Mouse (Mus musculus): ENCODE data around the gene Alox5ap.

DNA sequence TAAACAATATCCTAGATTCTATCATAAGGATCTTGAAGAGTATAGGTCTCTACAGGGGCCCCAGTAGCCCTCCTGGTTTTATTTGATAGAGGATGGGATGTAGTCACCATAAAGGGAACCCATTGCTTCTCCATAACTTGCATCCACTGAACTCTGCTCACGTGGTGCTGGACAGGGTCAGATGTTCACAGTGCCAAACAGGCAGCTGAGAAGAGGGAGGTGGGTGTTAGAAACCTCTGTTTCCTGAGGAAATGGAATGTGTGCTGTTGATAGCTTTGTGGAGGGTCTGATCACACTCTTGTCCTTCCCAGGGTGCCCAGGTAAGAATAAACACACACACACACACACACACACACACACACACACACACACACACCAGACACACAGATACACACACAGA is 66.0 kb downstream of the Alox5ap start:
- TF ChIP-seq CTCF (conservative IDR thresholded peaks at IDR 0.05; ENCODE audit: insufficient read depth, insufficient read length, low read depth, low read length) (no peak), POLR2A (IDR thresholded peaks at IDR 0.05; ENCODE audit: low read depth, low read length) (no peak)

Measured in kidney, adult 2 months (tissue).